Mouse (Mus musculus): ENCODE data around the gene Plet1.
A peak's percentile ranks its signal among the peaks of the same experiment; 100 is the strongest.

Gene Plet1

GRCm38 (mm10) chr9:50533791-50534190 is 39.5 kb downstream of the Plet1 start:
- no peak for DNase-seq (ENCODE audit: low spot score in 2 of 2)

- DNase-seq (ENCODE audit: low spot score in 2 of 2), result no peak
These were observed 41.6 kb downstream of the Plet1 start for GRCm38 (mm10) chr9:50535930-50536329.

DNA sequence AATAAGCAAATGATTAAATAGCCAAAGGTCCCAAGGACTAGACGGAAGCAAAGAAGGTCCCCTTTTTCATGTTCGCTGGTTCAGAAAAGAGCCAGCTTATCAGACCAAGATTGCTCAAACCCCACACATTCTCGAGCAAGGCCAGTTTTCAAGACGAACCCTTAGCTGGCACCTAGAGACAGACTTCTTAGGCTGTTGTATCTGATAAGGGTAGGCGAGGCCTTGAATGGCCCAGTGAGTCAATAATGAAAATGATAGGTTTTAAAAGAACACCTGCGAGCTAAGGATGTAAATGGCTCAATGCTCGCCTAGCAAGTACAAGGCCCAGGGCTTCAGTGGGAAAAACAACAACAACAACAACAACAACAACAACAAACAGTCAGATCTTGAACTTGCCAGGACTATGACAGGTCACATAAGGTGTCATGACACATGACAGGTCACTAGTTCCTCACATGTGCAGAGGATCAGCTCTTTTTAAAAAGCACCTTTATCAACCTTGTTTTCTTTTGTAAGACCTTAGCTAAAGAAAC is 42.3 kb downstream of the Plet1 start:
- no peak for DNase-seq (ENCODE audit: low spot score in 2 of 2)

DNA sequence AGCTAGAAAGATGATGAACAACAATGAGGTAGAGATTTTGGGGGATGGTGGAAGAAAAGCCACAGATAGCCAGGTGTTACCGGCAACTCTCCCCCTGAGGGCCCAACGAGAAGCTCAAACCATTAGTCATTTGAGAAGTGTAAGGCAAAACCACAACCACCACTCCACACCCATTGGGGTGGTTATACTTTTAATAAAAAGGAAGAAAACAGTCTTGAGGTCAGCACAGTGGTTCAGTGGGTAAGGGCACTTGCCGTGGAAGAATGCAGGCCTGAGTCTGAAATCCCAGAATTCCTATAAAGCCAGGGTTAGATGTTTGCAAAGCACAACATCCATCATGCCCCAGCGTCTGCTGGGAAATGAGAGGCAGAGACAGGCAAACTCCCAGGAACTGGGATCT is 43.0 kb downstream of the Plet1 start:
- no peak for DNase-seq (ENCODE audit: low spot score in 2 of 2)

DNA sequence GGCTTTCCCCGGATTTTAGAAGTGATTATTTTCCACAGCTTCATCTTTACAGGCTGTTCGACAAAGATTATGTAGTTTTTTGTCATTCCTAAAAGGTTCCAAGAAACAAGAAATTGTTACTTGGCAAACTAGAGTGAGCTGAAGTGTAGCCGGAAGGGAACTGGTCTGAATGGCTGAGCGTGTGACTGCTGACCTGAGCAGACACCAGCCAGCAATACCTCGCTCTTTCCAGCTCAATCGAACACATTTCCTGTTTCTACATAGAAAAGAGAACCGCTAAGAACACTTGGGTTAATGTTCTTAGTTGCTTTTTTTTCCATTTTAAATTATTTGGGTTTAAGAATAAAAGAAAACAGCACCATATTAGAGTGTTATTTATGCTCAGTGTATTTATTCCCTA is 45.8 kb downstream of the Plet1 start:
- DNase-seq (ENCODE audit: low spot score in 2 of 2), result no peak

- DNase-seq (ENCODE audit: low spot score in 2 of 2), result no peak
These were observed 48.1 kb downstream of the Plet1 start for GRCm38 (mm10) chr9:50542401-50542800.

- DNase-seq (ENCODE audit: low spot score in 2 of 2), result no peak
These were observed 53.6 kb downstream of the Plet1 start for GRCm38 (mm10) chr9:50547859-50548478.

GRCm38 (mm10) chr9:50548936-50549335 is 54.6 kb downstream of the Plet1 start:
- no peak for DNase-seq (ENCODE audit: low spot score in 2 of 2)

- no peak for DNase-seq (ENCODE audit: low spot score in 2 of 2)
These were observed 57.9 kb downstream of the Plet1 start for GRCm38 (mm10) chr9:50552206-50552605.

GRCm38 (mm10) chr9:50553547-50553946 is 59.2 kb downstream of the Plet1 start:
- peak in 1 of 2 experiments; percentile 13 for DNase-seq (ENCODE audit: low spot score in 2 of 2)

DNA sequence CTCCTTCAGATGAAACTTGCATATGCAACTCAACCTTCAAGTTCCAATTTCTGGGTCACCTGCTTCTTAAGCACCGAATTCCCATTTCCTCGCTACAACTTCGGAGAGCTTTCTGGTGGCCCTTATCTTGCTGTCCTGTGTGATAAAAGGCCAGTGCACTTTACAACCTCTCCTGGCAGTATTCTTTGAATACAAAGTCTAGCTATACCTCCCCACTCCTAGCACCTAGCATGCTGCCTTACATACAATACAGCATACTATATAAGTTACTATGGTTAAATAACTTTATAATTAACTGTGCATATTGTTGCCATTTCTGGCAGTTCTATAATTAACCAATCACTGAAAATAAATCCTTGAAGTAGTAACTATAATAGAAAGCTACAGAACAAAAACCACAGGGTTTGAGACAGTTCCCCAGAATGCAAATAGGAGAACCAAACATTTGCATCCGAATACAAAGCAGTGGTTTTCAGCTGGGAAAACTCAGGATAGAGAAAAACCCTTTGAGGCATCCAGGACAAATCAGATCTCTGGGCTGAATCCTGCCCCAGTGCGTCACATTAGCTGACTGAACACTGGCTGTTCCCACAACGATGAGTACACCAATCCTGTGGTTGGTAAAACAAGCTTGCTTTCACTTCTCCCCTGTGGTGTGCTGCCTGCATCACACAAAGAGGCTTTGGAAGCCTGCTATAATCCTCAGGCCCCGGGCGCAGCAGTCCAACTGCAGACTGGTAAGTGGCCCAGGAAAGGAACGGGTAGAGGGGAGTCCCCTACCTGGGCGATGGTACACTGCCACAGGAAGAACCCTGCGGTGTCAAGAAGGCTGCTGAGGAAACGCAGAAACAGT is 60.1 kb downstream of the Plet1 start, which contains the start of gene Il18:
Il18 (plus strand) TSS at position 587 of the 853 bp plus-strand sequence.
- DNase-seq (ENCODE audit: low spot score in 2 of 2), result peak; percentile 32 to 45

- no peak for DNase-seq (ENCODE audit: low spot score in 2 of 2)
These were observed 60.7 kb downstream of the Plet1 start, which contains the start of gene Bco2 for GRCm38 (mm10) chr9:50555094-50555446. Bco2 (minus strand) TSS chr9:50555181.

All from heart, adult 9 months (tissue).